Mouse (Mus musculus) gastrocnemius, postnatal 14 days (tissue): Measurements from ENCODE around the gene Ispd. TPM values are rescaled to one million over a fixed set of nuclear protein-coding genes. Genes with fewer than 3 reads are reported as not detected.

Experiments used
- DNase-seq: peaks from one replicate; pipeline ENCODE4 v3.0.0; 2021; ENCODE audit warnings: mixed read lengths
- intact Hi-C: fragments of 180-260 bp; cut with DNase I; formaldehyde crosslinking; loops from one replicate; pipeline ENCODE4 v1.15.1; 2025; ENCODE audit warnings: low total_unique reads
- total RNA-seq, 2 experiments: library from RNA; stranded (reverse); gene quantifications; 2 replicates each; pipeline ENCODE4 v1.2.3; 2021

Gene Ispd
- total RNA-seq, 2 experiments from 2014 or later, result 6.1 to 6.5 TPM

DNA sequence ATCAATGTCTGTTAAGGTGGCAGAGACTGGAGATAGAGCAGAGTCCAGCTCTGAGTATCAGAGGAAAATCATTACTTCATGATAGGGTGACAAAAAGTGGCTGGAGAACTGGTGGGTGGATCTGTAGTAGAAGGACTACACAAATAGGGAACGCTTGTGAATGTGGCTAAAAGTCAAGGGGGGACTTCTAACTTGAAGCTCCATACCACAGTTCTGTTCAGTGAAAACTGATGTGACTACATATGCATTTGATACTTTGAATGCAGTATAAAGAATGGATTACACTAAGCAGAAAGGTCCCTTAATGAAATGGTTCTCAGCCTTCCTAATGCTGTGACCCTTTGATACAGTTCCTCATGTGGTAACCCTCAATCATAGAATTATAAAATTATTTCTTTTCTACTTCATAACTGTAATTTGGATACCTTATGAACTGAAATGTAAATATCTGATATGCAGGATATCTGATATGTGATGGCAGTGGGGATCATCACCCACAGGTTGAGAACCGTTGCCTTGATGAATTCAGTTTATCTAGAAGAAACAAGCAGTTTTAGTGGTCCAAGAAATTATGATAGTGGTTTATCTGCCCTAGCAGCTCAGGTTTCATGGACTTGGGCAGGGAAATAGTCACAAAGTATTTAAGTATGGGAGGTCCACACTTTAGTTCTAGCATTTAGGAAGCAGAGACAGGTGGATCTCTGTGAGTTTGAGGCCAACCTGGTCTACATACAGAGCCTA, 152.1 kb downstream of the Ispd start:
- no peak for DNase-seq
- intact Hi-C loops, result no loop called here

DNA sequence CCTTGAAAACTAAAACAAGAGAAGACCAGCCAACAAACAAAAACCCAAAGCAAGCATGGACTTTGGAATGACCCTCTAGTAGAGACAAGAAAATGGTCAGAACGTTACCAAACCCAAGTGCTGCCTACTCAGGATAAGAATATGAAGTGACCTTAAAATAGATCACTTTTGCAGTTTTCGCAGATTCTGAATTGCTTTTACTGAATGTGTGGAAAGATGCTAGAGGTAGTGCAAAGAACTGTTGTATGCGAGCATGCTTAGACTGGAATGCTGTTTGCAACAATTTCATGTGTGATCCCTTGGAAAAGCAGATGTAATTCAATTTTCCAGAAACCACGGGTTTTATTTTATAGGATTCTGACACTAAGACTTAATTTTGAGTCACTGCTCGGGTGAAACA, 153.3 kb downstream of the Ispd start:
- no peak for DNase-seq
- intact Hi-C loops, result no loop called here

DNA sequence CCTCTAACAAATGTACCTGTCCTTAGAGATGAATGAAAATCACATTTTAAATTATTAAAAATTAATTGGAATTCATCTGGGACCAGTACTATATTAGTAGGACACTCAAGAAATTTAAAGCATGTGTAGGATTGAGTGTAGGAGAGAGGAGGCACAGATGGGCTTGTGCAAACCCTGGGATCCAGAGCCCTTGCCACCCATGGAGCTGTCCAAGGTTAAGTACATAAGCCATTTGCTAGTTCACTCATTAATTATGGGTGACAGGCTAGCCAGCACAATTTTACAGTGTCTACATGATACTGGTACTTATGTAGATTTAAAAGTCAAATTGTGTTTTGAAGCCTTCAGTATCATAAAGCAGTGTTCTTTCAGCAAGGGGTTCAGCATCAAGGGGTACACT, 164.1 kb downstream of the Ispd start:
- intact Hi-C loops, result no loop called here

DNA sequence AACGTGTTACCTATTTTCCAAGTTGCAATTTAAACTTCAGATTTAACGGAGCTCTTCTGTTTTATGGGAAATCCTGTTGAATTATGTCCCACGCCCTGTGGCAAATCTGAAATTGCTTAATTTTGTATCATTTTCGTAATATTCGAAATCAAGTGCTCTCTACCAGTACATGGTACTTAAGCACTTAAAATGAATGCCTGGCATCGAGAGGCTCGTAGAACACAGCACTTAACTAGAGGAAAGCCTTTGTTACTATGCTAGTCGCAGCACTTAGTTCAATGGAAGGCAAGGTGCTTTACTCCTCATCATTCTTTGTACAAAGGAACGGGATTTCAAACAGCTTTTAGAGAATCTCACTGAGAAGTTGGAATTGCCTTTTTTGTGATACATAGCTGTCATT, 168.2 kb downstream of the Ispd start:
- DNase-seq, result no peak
- intact Hi-C loops, result no loop called here

More for the DNA sequence above, 164.1 kb downstream of the Ispd start:
- no peak for DNase-seq

DNA sequence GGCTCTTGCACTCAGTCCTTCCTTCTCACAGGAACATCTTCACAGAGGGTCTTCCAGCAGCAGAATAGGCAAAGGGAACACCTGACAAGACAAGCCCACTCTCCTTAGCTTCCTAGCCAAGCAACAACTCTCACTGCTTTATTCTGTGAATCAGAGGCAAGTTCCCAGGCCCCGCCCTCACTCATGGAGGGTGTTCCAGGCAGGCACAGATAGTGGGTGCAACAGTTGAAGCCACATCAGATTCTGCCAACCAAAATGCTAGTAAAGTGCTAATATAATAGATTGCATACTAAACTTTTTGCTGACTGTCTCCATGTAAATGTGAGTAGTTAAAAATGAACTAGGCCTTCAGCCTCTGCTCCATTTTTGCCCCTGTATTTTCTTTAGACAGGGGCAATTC, 173.4 kb downstream of the Ispd start:
- no peak for DNase-seq
- intact Hi-C loops, result no loop called here

DNA sequence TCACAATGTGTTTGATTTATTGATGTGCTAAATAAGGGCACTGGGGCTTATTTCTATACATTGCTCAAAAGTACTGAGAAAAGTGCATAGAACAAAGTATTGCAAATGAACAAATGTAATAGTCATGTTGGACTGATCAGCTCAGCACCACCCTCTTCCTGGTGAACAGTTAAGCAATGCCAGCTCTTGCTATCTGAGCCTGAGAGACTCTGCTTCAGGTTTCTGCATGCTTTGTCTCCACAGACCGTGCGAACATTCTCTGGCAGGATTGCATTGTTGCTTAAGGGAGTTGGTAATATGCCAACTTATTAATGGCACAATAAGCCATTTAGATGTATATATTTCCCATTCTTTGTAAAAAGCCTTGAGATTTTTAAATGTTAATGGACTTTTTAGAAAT, 182.9 kb downstream of the Ispd start:
- DNase-seq, result no peak
- intact Hi-C loops, result no loop called here

DNA sequence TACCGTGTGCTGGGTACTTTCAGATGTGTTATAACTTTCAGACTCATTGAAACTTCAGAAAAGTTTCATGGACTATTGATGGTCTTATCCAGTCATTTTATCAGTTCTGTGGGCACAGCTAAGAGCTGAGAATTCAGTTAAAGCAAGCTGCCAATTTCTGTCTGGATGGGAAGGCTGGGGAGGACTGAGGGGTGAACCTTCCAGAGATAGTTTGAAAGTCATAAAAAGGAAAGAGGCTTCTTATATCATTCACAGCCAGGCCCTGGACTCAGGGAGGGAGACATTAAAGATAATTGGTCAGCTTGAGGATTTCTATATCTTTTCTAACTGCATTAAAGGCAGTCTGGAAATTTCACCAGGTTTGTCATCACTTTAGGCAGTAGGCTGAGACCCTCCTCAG, 185.7 kb downstream of the Ispd start:
- intact Hi-C loops, result no loop called here
- no peak for DNase-seq

DNA sequence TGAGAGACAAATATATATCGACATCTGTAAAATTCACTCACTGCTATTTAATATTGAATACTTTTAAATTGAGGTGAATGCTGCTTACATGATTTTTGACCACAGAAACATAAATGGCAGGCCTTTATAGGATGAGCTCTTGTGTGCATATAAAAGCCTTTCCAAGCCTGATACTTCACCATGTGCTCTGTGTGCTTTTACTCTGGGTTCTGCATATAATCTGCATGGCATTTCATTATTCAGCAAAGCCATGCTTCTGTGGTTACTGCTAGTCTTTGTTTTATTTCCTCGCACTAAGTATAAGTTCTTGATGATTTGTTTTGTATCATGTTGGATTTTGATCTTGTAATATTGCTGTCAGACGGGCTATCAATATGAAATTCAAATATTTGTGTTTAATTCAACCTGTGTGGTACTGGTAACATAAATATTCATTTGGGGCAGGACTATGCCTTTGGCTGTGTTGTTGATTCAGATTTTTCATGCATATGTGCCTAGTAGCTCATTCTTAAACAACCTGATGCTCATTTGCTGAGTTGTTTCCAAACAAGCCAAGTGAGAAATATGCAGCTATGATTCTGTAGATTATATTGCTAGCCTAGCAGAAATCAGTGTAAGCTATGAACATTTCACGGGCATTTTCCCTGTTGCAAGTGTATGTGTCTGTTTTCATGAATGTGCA, 189.3 kb downstream of the Ispd start:
- intact Hi-C loops, result no loop called here
- no peak for DNase-seq

DNA sequence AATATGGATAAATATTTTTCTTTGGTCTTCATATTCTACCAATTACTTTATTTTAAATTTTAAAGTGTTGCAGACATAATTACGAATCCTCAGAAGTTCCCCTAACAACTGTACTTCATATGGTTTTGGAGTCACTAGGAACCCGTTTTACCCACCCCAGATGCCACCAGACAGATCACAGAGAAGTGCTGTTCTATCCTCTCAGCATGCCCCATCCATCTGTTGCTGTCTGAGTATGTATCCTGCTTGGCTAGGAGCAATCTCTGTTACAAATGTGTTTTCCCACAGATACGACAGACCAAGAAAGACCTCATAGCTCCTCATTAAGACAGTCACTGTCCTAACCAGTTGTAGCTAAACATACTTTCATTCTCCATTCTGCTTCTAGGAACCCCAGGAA, 203.6 kb downstream of the Ispd start:
- intact Hi-C loops, result no loop called here
- no peak for DNase-seq

DNA sequence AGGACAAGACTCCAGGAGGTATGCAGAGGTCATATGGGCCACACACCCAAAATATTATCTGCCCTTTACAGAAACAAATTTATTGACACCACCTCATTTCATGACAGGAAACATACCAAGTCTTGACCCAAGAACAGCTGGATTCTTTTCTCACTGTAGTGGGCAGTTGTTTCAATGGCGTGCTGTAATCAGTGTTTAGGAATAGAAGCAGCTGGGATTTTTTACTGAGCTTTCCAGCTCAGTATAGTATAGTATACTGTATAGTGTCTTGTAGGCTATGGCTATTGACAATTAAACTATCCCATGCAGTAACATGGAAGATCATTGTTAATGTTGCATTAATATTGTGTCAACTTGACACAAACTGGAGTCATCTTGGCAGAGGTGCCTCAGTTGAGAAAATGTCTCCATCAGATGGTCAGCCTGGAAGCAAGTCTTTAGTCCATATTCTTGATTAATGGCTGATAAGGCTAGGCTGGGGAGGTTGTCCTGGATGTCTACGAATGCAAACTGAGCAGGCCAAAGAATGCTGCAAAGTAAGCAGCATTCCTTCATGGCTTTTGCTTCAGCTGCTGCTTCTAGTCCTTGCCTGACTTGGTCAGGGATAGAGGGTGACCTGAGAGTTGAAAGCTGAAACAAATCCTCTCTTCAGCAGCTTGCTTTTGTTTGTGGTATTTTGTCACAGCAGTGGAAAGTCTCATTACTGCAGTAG, 216.4 kb downstream of the Ispd start:
- DNase-seq, result no peak
- intact Hi-C loops, result no loop called here

DNA sequence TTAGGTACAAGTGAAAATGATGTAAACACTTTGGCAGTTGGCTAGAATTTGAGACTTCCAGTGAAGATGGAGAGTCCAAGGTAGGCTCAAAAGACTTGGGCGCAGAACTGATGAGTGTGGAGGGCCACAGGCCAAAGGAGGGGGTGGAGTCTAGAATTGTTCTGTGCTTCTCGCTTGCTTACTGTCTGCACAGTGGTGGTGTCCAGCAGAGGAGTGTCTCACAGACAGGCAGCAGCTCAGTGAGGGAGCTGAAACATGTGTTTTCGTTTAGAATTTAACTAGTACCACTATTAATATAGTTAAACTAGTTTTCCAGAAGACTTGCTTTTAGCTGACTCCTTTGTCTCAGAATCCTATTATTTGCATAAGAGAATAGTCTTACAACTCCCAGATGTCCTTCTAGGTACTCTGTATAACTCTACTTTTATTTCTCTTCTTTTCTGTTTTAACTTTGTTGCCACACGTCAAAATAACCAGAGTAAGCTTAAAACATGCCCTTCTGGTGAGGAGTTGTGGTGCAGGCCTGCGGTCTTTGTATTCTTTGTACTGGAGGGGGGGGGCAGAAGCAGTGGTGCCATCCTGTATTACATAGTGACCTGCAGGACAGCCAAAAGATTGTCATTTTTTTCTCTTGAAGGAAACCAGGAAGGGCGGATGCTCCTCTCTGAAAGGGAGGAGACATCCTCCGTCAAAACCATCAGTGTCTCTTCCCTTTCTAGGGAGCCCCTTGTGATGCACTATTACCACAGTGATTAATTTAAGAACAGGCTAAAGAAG, 240.9 kb downstream of the Ispd start:
- DNase-seq, result no peak
- intact Hi-C loops, result no loop called here

DNA sequence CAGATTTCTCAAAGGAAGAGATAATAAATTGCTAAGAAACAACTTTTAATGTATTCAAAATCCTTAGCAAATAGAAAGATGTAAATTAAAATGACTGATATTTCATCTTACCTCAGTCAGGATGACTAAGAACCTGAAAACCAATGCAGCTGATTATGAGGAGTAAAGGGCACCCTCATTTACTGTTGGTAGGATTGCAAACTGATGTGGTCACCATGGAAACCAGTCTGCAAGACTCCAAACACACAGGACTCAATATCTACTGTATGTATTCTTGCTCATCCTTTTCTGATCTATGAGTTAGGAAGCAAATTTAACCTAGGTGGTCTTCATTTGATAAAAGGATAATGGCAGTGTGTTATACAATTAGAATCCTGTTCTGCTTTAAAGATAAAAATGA, 246.0 kb downstream of the Ispd start:
- no peak for DNase-seq
- intact Hi-C loops, result no loop called here

DNA sequence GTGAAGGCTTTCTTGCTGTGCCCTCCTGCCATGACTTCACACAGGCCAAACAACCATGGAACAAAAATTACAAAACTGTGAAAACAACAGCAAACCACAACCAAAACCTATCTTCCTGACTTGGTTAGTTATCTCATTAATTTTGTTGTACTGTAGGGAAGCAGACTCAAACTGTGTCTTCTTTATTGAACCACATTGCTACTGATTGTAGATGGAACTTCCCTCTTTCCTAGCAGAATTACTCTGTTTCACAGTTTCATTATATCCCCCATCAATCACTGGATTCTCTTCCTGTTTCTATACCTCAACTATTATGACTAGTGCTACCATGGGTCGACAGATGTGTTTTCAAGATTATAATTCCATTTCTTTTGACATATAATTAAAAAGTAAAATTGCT, 251.2 kb downstream of the Ispd start:
- DNase-seq, result no peak
- intact Hi-C loops, result no loop called here

DNA sequence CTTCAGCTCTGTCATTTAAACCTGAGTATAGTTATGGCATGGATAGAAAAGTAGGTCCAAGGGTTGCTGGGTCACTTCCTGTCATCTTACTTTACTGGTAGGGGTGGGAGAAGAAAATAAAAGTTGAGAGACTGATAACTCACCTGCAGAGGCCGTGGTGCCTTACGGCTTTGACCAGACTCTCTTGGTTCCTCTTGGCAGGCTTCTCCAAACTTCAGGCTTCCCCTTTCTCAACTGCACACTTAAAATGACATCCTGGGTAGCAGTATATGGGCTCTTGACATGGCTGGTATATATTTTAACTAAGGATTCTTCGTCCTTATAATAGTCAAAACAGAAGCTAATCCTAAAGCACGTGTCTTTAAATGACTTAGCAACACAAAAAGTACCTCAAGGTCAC, 266.3 kb downstream of the Ispd start:
- DNase-seq, result no peak
- intact Hi-C loops, result no loop called here

DNA sequence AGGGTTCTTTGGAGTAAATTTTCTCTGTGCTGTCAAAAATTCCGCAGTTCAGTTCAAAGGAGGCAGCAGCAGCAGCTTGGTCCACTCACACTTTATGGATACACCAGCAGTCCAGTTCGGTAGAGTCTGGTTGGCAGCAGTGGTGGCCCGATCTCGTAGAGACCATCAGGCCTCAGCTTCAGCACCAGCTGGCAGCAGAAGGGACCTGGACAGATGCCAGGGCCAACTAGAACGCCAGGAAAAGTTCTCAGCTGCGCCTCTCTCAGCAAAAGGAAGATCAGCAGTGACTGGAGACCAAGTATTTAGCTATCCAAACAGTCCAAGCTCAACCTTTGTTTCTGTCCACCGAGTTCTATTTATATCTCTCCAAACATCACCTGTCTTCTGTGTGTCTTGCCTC, 281.2 kb downstream of the Ispd start:
- DNase-seq, result peak; percentile 39
- intact Hi-C loops, result loop anchor here (10.0 kb wide), 1 partner anchor 768 kb away; no protein-coding TSS in a partner anchor

DNA sequence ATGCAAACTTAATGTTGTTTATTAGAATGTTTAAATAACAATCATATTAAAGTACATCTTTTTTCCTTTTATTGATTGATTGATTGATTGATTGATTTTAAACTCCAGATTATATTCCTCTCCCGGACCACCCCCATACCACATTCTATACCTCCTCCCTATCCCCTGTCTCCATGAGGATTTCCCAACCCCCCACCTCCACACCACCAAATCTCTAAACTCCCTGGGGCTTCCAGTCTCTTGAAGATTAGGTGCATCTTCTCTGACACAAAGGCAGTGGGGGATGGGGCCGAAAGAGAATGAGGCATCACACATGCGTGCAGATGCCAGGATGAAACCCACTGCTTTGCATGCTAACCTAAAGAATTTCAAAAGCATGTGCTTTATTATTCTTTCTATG, 283.5 kb downstream of the Ispd start:
- intact Hi-C loops, result loop anchor here (10.0 kb wide), 1 partner anchor 770 kb away; no protein-coding TSS in a partner anchor
- no peak for DNase-seq

DNA sequence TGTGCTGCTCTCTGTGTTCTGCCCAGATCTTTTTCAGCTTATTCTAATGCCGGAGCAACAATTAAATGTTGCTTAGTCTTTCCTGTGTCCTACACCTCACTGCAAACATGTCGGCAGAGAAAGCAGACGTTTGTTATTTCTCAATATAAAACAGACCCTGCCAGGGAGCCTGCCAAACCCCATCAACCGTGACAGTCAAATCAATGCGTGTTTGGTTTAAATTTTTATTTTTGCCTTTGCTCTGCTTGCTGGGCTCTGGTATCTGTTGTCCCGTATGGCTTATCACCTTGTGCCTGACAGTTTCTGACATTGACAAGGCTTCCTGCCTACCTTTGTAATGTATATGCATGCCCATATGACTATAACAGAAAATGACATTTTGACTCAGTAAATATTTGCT, 285.5 kb downstream of the Ispd start:
- intact Hi-C loops, result loop anchor here (10.0 kb wide), 1 partner anchor 772 kb away; no protein-coding TSS in a partner anchor
- no peak for DNase-seq

DNA sequence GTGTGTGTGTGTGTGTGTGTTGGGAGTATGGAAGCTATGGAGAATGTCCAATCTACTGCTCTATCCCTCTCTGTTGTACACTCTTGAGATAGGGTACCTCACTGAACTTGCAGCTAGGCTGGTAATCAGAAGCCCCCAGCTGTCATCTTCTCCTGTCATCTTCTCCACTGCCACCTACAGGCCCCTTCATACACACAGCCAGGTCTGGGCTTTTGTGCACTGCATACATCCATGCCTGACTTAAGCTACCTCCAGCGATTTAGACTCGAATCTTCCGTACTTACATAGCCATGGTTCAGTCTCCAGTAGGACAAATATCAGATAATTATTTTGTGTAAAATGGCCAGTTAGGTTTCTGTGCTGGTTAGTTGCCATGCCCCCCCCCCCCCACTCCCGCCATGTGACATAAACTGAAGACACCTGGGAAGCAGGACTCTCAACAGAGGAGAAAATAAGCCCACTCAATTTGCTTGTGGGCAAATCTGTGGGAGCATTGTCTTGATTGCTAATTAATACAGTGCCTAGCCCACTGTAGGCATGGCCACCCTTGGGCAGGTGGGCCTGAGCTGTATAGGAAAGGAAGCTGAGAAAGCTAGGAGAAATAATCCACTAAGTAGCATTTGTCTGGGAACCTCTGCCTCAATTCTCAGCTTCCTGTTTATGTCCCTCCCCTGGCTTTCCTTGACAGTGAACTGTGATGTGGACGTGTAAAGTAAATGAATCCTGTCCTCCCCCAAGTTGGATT, 289.1 kb downstream of the Ispd start:
- intact Hi-C loops, result loop anchor here (10.0 kb wide), 1 partner anchor 456 kb away; no protein-coding TSS in a partner anchor
- DNase-seq, result no peak

DNA sequence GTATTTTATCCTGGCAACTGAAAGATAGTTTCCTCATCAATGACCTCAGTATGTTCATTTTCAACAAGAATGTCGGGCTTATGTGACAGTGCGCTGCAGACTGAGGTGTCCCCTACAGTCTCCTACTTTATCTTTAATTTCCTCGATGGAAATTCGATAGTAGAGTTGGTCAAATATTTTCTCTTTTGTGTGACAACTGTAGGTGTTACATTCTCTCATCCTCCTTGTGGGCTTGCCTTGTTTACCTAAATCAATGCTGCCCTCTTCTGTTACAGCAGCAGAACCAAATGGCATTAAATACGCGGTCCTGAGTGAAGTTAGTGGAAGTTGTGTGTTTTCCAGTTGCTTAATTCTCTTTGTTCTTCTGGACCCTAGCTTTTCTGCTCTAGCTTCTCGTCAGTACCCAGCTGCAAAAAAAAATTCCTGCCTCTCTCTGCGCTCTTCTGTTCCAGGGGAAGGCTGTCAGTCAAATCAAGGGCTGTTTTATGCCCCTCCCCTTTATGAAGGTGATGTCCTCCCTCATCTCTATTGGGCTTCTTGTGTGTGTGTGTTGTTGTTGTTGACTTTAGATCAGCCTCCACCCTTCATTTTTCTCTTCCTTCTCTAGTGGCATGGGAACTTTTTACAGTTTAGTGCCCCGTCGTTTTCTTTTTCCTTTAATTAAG, 289.8 kb downstream of the Ispd start:
- intact Hi-C loops, result loop anchor here (10.0 kb wide), 1 partner anchor 456 kb away; no protein-coding TSS in a partner anchor
- DNase-seq, result no peak
